ENCODE assay signal across 17 mouse cellular contexts in the genomic region with DNA sequence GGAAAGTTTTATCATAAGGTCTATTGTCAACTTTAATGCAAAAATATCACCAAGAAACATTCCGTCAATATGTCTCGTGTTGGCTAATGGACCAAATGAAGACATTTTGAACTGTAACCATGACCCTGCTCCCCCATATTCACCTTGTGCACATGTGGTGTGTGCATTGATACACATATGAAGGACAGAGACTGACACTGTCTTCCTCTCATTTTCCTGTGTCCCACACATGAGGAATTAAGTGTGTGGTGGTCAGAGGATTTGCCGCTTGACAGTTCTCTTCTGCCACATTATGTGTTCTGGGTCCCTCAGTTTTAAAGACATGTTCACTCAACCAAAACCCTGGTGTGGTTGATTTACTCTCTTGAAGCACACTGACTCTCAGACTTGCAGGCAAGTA. TPM values are rescaled to one million over a fixed set of nuclear protein-coding genes. Genes with fewer than 3 reads are reported as not detected.
DNase-seq lines count a peak whose midpoint lies in the region; TF ChIP-seq lines count a peak whose summit lies in the region.
"Not testable (repeated sequence)": the region's sequence is repeated elsewhere in the genome, so short reads cannot be mapped to it uniquely, and the experiment has no call there.
"Had no signal": no experiment of that assay in that cellular context is flagged by ENCODE, and none has a peak within 500 bp of the region (broad histone marks: within the 10 kb centered on the region; RNA-seq: fewer than 3 reads in every experiment).

No protein-coding gene starts in this region.

- TF ChIP-seq CTCF in lung, adult 2 months (IDR thresholded peaks at IDR 0.05; ENCODE audit: insufficient read depth, low read length), result not testable (repeated sequence)

- TF ChIP-seq POLR2A in lung, adult 2 months (IDR thresholded peaks at IDR 0.05; ENCODE audit: borderline replicate concordance, extremely low read depth, low read depth, low read length), result not testable (repeated sequence)

- not testable (repeated sequence) for H3K4me3 ChIP-seq in lung, adult 2 months (replicated peaks; ENCODE audit: extremely low read depth, low read depth, low read length)

- DNase-seq in cerebellum, postnatal 4 days (ENCODE audit: low spot score in 2 of 2), result peak; percentile 48 to 49
- peak; percentile 97 for DNase-seq in heart, adult 11 months
- DNase-seq in kidney, adult 11 months, result peak; percentile 57
- DNase-seq in kidney, postnatal 14 days, result peak; percentile 45
- peak; percentile 44 for DNase-seq in lung, adult 2 months
- peak; percentile 36 to 50 for DNase-seq in lung, postnatal 4 days
- peak; percentile 58 for DNase-seq in testis, postnatal 10 days (ENCODE audit: low spot score)
- DNase-seq in urinary bladder, postnatal 4 days (ENCODE audit: low spot score in 2 of 2), result peak; percentile 64 to 83

- WGBS in lung, adult 2 months, result 90% methylated on average over 3 of the region's 3 CpGs

- not testable (repeated sequence) for H3K4me1 ChIP-seq in lung, adult 2 months (ENCODE audit: control insufficient read depth, insufficient read depth, low read length)

RNA-seq across cellular contexts. Expression of a gene that starts 11.5 kb away (rescaled TPM):
- polyA plus RNA-seq in lung, adult 2 months (2012; rRNA removed), result not detected in 2 replicates
- polyA plus RNA-seq: embryonic facial prominence, embryonic 11.5 days; erythroblast, embryonic 14.5 days; forebrain, embryonic 10.5 days; forebrain, embryonic 14.5 days; gonadal fat pad, adult 2 months; heart, embryonic 13.5 days; heart, postnatal 0 days; hindbrain, embryonic 13.5 days; hindbrain, postnatal 0 days had no signal

Comparison
In these comparisons a context has a peak if more than half of its experiments do, and no peak if none do; other contexts are left out.
1. DNase-seq: peak in every context shown above with its lines; median percentile 97 in heart, adult 11 months; 74 in urinary bladder, postnatal 4 days; 58 in testis, postnatal 10 days; 57 in kidney, adult 11 months; 48 in cerebellum, postnatal 4 days; 45 in kidney, postnatal 14 days; 44 in lung, adult 2 months; 43 in lung, postnatal 4 days.